Mouse (Mus musculus): ENCODE results near the gene B4galt3. TPM values are rescaled to one million over a fixed set of nuclear protein-coding genes. Genes with fewer than 3 reads are reported as not detected.

B4galt3 gene
- polyA plus RNA-seq, 1 experiment from 2014 or later = 34.2 TPM

DNA sequence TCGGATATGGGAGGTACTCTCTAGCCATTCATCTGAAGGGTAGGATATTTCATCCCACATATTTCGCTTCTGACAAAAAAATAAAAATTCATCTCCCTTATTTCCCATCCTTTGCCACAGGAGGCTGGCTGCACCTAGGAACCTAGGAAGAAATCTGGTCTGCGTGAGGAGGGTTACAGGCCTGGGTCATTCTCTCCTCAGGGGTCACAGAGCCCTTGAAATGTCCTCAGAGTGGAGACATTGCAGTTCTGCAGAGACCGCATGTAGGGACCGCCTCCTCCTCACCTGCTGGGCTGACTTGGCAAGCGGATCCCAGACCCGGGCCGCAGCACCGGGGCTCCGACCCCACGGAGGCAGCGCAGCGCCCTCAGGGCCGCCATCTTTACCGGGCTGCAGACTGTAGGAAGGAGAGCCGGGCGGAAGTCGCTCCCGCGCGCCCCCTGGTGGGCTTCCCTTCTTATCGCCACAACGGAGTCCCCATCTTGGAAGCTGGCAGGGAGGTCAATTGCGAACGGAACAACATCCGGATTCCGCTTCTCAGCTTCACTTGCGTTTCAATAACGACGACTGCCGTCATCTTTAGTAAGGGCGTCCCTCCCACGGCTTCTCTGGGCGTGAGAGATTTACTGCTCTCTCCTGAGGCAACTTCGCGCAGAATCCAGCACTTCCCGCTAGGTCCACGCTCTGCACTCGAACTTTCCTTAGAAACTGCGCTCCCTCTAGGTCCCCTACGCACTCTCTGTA lies 23.2 kb upstream of the B4galt3 start:
- Histone ChIP-seq H3K27ac (replicated peaks) (peak overlapping the region; percentile 90), H3K36me3 (ENCODE audit: control insufficient read depth, insufficient read depth, low read length) (no peaks in the 10 kb centered on the region), H3K9ac (ENCODE audit: low read length) (peak overlapping the region; percentile 89), H3K27me3 (ENCODE audit: control insufficient read depth, insufficient read depth, low read length) (no peaks in the 10 kb centered on the region), H3K9me3 (ENCODE audit: control insufficient read depth, low read length) (no peaks in the 10 kb centered on the region), H3K4me3 (ENCODE audit: low read depth, low read length) (peak overlapping the region; percentile 81), H3K4me1 (replicated peaks; ENCODE audit: control insufficient read depth, insufficient read depth) (peaks cover 10% of the 10 kb centered on the region), H3K4me2 (replicated peaks; ENCODE audit: low read depth) (peak overlapping the region; percentile 78)
- TF ChIP-seq EP300 (optimal IDR thresholded peaks at IDR 0.05) = no peak
- peak; percentile 96 for TF ChIP-seq CTCF (IDR thresholded peaks at IDR 0.05; ENCODE audit: low read depth)
- ATAC-seq (ENCODE audit: low FRiP score, low TSS enrichment) (peak; percentile 94), DNase-seq (ENCODE audit: low spot score) (peak; percentile 98)
- under 1% methylated on average over 41 of the region's 41 CpGs for WGBS

DNA sequence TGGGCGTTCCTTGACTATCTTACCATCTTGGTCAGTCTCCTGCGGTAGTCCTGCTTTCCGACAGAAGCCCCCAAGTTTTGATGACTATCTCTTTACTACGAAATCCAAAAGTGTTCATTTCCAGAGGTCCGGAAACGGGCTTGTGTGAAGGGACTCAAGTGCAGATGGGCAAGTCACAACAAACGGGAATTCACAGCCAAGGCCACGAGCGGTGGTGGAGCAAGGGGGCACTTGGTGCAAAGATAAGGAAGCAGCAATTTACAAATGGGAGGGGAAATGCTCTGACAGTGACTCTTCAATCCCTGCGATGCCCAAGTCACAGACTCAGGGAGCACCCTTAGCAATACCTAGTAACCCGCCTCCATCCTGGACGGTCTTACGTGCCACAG lies 22.7 kb upstream of the B4galt3 start:
- H3K9ac ChIP-seq (ENCODE audit: low read length) = peak overlapping the region; percentile 55
- peak overlapping the region; percentile 81 for H3K4me3 ChIP-seq (ENCODE audit: low read depth, low read length)
- DNase-seq (ENCODE audit: low spot score) (no peak), ATAC-seq (ENCODE audit: low FRiP score, low TSS enrichment) (no peak)
- WGBS = 8% methylated on average over 13 of the region's 13 CpGs
- no peaks in the 10 kb centered on the region for H3K36me3 ChIP-seq (ENCODE audit: control insufficient read depth, insufficient read depth, low read length)
- no peaks in the 10 kb centered on the region for H3K9me3 ChIP-seq (ENCODE audit: control insufficient read depth, low read length)
- peak overlapping the region; percentile 90 for H3K27ac ChIP-seq (replicated peaks)
- H3K4me1 ChIP-seq (replicated peaks; ENCODE audit: control insufficient read depth, insufficient read depth) = peaks cover 10% of the 10 kb centered on the region
- TF ChIP-seq CTCF (IDR thresholded peaks at IDR 0.05; ENCODE audit: low read depth) (no peak), EP300 (optimal IDR thresholded peaks at IDR 0.05) (no peak)
- no peaks in the 10 kb centered on the region for H3K27me3 ChIP-seq (ENCODE audit: control insufficient read depth, insufficient read depth, low read length)
- peak overlapping the region; percentile 58 for H3K4me2 ChIP-seq (replicated peaks; ENCODE audit: low read depth)

DNA sequence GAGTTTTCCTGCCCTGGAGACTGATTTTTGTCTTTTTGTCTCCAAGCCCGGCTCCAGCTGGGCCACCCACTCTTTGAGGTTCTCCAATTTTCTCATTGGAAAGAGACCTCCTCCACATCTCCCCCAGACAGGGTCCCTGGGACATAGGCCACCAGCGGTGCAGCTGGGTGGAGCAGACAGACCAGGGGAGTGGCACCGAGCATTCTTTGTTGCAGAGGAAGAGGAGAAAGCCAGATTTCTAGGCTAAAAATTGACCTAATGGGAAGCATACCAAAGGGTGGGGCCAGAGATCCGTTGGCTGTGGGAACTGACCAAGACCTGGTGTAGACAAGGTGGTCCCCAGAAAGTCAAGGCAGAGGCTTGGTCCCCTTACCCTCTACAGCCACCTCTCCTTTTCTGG lies 22.2 kb upstream of the B4galt3 start:
- H3K9ac ChIP-seq (ENCODE audit: low read length) = peak overlapping the region; percentile 55
- ATAC-seq (ENCODE audit: low FRiP score, low TSS enrichment) (no peak), DNase-seq (ENCODE audit: low spot score) (no peak)
- TF ChIP-seq EP300 (optimal IDR thresholded peaks at IDR 0.05) = no peak
- no peak for TF ChIP-seq CTCF (IDR thresholded peaks at IDR 0.05; ENCODE audit: low read depth)
- H3K4me2 ChIP-seq (replicated peaks; ENCODE audit: low read depth) = peak overlapping the region; percentile 58
- H3K27ac ChIP-seq (replicated peaks) = peak overlapping the region; percentile 90
- no peaks in the 10 kb centered on the region for H3K36me3 ChIP-seq (ENCODE audit: control insufficient read depth, insufficient read depth, low read length)
- H3K9me3 ChIP-seq (ENCODE audit: control insufficient read depth, low read length) = no peaks in the 10 kb centered on the region
- no peaks in the 10 kb centered on the region for H3K27me3 ChIP-seq (ENCODE audit: control insufficient read depth, insufficient read depth, low read length)
- H3K4me1 ChIP-seq (replicated peaks; ENCODE audit: control insufficient read depth, insufficient read depth) = peaks cover 10% of the 10 kb centered on the region
- 20% methylated on average over 4 of the region's 4 CpGs for WGBS
- 0 out of 2 replicates have a peak overlapping the region, but pooled peaks have one; percentile 81 for H3K4me3 ChIP-seq (ENCODE audit: low read depth, low read length)

DNA sequence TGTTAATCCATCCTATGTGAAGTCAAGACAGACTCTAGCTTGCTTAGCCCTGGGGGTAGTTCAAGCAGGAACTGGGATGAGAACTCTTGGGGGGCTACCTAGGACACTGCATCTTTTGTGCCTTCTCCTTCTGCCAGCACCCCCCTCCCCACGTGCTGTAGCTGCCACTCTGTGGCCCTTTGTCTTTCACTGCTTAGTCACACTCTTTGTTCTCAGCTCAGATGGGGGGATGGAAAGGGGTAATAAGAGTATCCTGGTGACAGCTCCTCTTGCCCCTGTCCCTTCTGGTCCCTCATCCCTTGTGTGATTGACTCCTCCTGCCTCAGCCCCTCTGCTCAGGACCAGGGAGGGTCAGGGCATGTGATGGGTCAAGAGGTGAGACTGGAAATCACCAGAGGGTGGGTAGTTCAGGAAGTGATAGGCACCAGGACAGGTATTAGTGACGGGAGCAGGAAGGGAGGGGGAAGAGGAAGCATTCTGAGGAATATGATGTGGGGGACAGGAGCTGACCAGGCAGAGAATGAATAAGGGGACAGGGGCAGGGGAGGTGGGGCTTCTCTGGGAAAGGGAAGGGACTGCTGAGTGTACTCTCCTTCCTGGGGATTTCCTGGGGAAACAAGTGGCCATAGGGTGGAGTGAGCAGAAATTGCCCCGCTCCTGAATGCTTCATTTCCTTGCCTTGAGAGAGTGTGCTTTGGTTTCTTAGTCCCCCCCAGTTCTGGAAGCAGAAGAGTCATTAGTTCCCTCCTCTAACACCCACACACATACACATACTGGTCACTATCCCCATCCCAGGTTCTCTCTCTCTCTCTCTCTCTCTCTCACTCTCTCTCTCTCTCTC lies 21.5 kb upstream of the B4galt3 start:
- H3K9me3 ChIP-seq (ENCODE audit: control insufficient read depth, low read length) = no peaks in the 10 kb centered on the region
- H3K9ac ChIP-seq (ENCODE audit: low read length) = no peak overlapping the region
- H3K4me3 ChIP-seq (ENCODE audit: low read depth, low read length) = no peak overlapping the region
- ATAC-seq (ENCODE audit: low FRiP score, low TSS enrichment) (no peak), DNase-seq (ENCODE audit: low spot score) (no peak)
- H3K27me3 ChIP-seq (ENCODE audit: control insufficient read depth, insufficient read depth, low read length) = no peaks in the 10 kb centered on the region
- peaks cover 10% of the 10 kb centered on the region for H3K4me1 ChIP-seq (replicated peaks; ENCODE audit: control insufficient read depth, insufficient read depth)
- H3K4me2 ChIP-seq (replicated peaks; ENCODE audit: low read depth) = no peak overlapping the region
- peak overlapping the region; percentile 90 for H3K27ac ChIP-seq (replicated peaks)
- TF ChIP-seq EP300 (optimal IDR thresholded peaks at IDR 0.05) = no peak
- TF ChIP-seq CTCF (IDR thresholded peaks at IDR 0.05; ENCODE audit: low read depth) = no peak
- no peaks in the 10 kb centered on the region for H3K36me3 ChIP-seq (ENCODE audit: control insufficient read depth, insufficient read depth, low read length)
- WGBS = 56% methylated on average over 3 of the region's 3 CpGs

DNA sequence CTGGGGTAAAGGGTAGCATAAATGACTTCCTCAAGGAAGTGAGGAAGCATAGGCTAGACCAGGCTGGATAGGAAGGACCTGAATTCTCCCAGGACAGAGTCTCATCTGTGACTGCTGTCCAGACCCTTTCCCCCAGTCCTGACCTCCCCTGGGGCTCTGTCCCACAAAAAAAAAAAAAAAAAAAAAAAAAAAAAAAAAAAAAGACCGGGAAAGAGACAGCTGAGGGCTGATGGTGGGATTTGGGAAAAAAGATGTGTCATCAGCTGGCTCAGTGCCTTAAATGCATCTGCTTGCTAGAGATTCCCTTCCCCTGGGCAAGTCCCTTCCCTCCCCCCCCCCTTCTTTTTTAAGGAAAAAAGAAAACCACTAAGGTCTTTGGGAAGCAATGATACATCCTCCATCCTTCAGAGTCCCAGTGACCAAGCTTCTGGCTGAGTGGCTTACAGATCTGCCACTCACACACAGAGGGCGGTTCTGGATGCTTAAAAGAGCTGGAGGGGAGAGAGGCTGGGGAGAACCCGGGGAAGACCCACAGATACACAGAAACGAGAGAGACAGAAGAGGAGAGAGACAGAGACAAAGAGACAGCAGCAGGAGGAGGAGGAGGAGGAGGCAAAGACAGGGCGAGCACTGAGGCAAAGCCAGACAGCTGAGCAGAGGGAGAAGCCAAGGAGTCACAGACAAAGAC lies 20.1 kb upstream of the B4galt3 start, which contains the start of gene Adamts4:
Gene Adamts4 (plus strand): TSS at position 509 of the 688 bp plus-strand sequence.
- DNase-seq (ENCODE audit: low spot score) (peak; percentile 50), ATAC-seq (ENCODE audit: low FRiP score, low TSS enrichment) (no peak)
- peak within 1 kb of the TSS; percentile 58 for H3K9ac ChIP-seq (ENCODE audit: low read length)
- H3K4me2 ChIP-seq (replicated peaks; ENCODE audit: low read depth) = peak within 1 kb of the TSS; percentile 57
- no peaks in the 10 kb centered on the region for H3K9me3 ChIP-seq (ENCODE audit: control insufficient read depth, low read length)
- no peaks in the 10 kb centered on the region for H3K27me3 ChIP-seq (ENCODE audit: control insufficient read depth, insufficient read depth, low read length)
- TF ChIP-seq EP300 (optimal IDR thresholded peaks at IDR 0.05) (no peak), CTCF (IDR thresholded peaks at IDR 0.05; ENCODE audit: low read depth) (no peak)
- peak within 1 kb of the TSS; percentile 88 for H3K27ac ChIP-seq (replicated peaks)
- H3K36me3 ChIP-seq (ENCODE audit: control insufficient read depth, insufficient read depth, low read length) = 0 out of 2 replicates have a peak, but pooled peaks cover 3% of the 10 kb centered on the region
- peaks cover 10% of the 10 kb centered on the region for H3K4me1 ChIP-seq (replicated peaks; ENCODE audit: control insufficient read depth, insufficient read depth)
- peak within 1 kb of the TSS; percentile 46 for H3K4me3 ChIP-seq (ENCODE audit: low read depth, low read length)
- WGBS = 34% methylated on average over 5 of the region's 5 CpGs

Data from stomach, postnatal 0 days (tissue).